Mouse (Mus musculus): ENCODE measurements at regions not wholly inside any gene's neighbourhood (a gene's known extent, or its start where the extent isn't known, plus 50 kb on each side); places are given as distances from the start of the nearest gene placed in this dataset.

DNA sequence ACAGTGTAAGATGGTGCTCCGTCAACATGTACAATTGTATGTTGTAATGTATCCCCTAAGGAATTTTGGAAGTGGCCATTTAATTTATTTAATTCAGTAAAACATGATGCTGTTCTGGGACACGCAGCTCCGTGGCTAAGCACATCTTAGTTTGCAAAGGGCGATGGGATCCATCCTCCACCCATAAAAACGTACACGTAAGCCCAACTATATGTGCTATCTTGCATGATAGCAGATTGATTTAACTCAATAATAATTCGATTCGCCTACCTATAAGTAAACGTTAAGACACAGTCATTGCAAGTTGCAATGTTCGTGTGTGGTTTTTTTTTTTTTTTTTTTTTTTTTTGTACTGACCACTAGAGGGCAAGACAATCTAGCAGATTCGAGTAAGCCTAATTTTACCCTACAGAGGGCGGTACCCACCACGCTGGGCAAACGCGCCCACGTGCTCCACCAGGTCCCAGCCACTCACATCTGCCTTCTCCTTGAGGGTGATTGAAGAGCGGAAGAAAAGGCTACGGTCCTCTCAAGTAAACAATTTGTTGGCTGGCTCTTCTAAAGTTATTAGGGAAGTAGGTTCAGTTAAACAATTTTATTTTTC lies 240.8 kb upstream of the Lrig3 start:
- Histone ChIP-seq H3K9me3 (ENCODE audit: low read length) (no peaks in the 10 kb centered on the region), H3K27me3 (ENCODE audit: insufficient read depth, low read length) (no peaks in the 10 kb centered on the region), H3K36me3 (ENCODE audit: insufficient read depth) (no peaks in the 10 kb centered on the region), H3K9ac (no peak overlapping the region), H3K4me1 (ENCODE audit: insufficient read depth) (no peaks in the 10 kb centered on the region), H3K4me2 (ENCODE audit: low read depth) (no peak overlapping the region), H3K27ac (ENCODE audit: low read depth, low read length) (no peak overlapping the region), H3K4me3 (ENCODE audit: low read depth, low read length) (no peak overlapping the region)
- ATAC-seq (peak; percentile 61; the same call in 1 of the 2 replicates), DNase-seq (peak; percentile 66)
- peak; percentile 78 for TF ChIP-seq CTCF (IDR thresholded peaks at IDR 0.05; ENCODE audit: low read depth)
- WGBS = 37% methylated on average over 18 of the region's 18 CpGs

DNA sequence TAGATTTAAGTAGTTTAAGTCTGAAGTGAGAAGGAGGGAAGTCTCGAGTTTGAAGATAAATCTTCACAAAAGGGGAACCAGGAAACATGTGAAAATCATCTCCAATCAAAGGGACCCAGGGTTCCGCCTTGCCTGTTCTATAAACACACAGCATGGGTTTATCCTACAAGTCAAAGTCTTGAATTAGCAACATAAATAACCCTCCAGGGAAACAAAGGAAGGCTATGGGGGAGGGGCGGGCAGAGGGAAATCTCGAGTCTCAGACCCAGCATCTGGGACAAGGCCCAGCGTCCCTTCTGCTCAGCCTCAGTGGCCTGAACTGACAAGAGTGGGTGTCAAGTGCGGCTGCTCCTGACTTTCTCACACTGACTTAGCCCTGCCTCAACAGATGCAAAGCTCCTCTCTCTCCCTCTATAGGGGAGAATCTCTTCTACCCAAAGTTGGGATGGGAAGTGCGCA lies 240.3 kb upstream of the Lrig3 start:
- TF ChIP-seq CTCF (IDR thresholded peaks at IDR 0.05; ENCODE audit: low read depth) = no peak
- H3K4me3 ChIP-seq (ENCODE audit: low read depth, low read length) = no peak overlapping the region
- no peaks in the 10 kb centered on the region for H3K4me1 ChIP-seq (ENCODE audit: insufficient read depth)
- 31% methylated on average over 7 of the region's 7 CpGs for WGBS
- DNase-seq = no peak
- H3K27ac ChIP-seq (ENCODE audit: low read depth, low read length) = no peak overlapping the region
- H3K4me2 ChIP-seq (ENCODE audit: low read depth) = no peak overlapping the region
- ATAC-seq = no peak
- H3K36me3 ChIP-seq (ENCODE audit: insufficient read depth) = no peaks in the 10 kb centered on the region
- no peak overlapping the region for H3K9ac ChIP-seq
- no peaks in the 10 kb centered on the region for H3K27me3 ChIP-seq (ENCODE audit: insufficient read depth, low read length)
- no peaks in the 10 kb centered on the region for H3K9me3 ChIP-seq (ENCODE audit: low read length)

DNA sequence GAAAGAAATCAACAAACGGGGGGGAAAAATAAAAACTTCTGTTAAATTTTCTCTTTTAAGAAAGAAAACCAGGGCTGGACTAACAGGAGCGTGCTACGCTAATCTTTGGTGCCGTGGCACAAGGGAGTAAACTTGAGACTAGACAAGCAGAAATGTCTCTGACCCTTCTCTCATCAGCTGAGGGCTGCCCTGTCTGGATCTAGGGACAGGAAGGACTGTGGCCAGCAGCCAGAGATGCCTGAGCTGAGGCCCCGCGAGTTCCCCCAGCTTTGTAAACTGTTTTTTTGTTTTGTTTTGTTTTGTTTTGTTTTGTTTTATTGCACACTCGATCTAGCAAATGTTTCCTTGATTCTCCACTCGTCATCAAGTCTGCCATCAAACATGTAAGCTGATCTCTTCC lies 239.4 kb upstream of the Lrig3 start:
- H3K4me1 ChIP-seq (ENCODE audit: insufficient read depth) = no peaks in the 10 kb centered on the region
- no peak overlapping the region for H3K9ac ChIP-seq
- no peaks in the 10 kb centered on the region for H3K36me3 ChIP-seq (ENCODE audit: insufficient read depth)
- no peak for TF ChIP-seq CTCF (IDR thresholded peaks at IDR 0.05; ENCODE audit: low read depth)
- H3K4me2 ChIP-seq (ENCODE audit: low read depth) = no peak overlapping the region
- no peak overlapping the region for H3K27ac ChIP-seq (ENCODE audit: low read depth, low read length)
- no peak for ATAC-seq
- H3K4me3 ChIP-seq (ENCODE audit: low read depth, low read length) = no peak overlapping the region
- no peaks in the 10 kb centered on the region for H3K27me3 ChIP-seq (ENCODE audit: insufficient read depth, low read length)
- DNase-seq = no peak
- no peaks in the 10 kb centered on the region for H3K9me3 ChIP-seq (ENCODE audit: low read length)
- 69% methylated on average over 8 of the region's 8 CpGs for WGBS

DNA sequence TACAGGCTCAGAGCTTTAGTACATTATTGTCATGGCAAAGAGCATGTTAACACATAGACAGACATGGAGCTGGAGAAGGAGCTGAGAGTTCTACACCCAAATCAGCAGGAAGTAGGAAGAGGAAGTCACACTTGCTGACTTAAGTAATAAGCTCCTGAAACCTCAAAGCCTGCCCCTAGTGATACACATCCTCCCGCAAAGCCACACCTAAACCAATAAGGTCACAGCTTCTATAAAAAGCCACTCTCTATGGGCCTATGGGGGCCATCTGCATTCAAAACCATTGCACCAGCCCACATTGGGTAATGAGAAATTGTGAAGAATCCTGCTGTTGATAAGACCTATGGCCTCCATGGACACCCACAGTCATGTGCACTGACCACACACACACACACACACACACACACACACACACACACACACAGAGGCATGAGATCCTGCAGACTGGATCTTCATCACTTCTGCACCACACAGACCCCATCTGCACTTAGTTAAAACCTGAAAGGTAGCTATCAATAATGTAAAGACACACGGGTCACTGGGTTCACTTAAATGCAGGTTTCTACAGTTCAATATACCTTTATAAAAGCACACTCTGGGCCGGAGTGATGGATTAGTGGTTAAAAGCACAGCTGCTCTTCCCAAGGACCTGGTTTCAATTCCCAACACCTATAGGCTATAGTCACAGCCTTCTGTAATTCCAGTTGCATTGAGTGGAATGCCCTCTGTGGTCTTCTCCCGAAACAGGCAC lies 230.0 kb upstream of the Lrig3 start:
- TF ChIP-seq CTCF (IDR thresholded peaks at IDR 0.05; ENCODE audit: low read depth) = no peak
- H3K4me2 ChIP-seq (ENCODE audit: low read depth) = no peak overlapping the region
- no peaks in the 10 kb centered on the region for H3K36me3 ChIP-seq (ENCODE audit: insufficient read depth)
- H3K4me1 ChIP-seq (ENCODE audit: insufficient read depth) = no peaks in the 10 kb centered on the region
- H3K9me3 ChIP-seq (ENCODE audit: low read length) = no peaks in the 10 kb centered on the region
- 91% methylated on average over 4 of the region's 4 CpGs for WGBS
- no peak for ATAC-seq
- no peak overlapping the region for H3K27ac ChIP-seq (ENCODE audit: low read depth, low read length)
- no peak overlapping the region for H3K9ac ChIP-seq
- no peak for DNase-seq
- no peak overlapping the region for H3K4me3 ChIP-seq (ENCODE audit: low read depth, low read length)
- H3K27me3 ChIP-seq (ENCODE audit: insufficient read depth, low read length) = no peaks in the 10 kb centered on the region

DNA sequence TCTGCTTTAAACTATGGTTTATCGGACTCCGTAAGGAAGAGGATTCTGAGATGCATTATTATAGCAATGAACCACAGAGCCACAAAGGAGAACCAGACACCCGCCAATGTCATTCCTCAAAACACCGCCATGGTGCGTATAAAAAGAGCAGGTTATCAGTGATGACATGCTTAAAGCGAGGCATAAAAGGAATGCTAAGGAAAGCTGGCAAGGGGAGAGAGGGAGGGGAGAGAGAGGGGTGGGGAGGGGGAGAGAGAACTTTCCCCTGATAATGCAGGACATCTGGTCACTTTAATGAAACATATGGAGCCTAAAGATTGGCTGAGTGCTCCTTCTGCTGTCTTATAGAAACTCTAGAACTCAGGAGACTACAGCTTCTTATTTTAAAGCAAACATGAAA lies 222.8 kb upstream of the Lrig3 start:
- WGBS = 63% methylated on average over 6 of the region's 6 CpGs
- Histone ChIP-seq H3K36me3 (ENCODE audit: insufficient read depth) (no peaks in the 10 kb centered on the region), H3K27ac (ENCODE audit: low read depth, low read length) (no peak overlapping the region), H3K4me1 (ENCODE audit: insufficient read depth) (no peaks in the 10 kb centered on the region), H3K4me2 (ENCODE audit: low read depth) (no peak overlapping the region), H3K9me3 (ENCODE audit: low read length) (no peaks in the 10 kb centered on the region), H3K4me3 (ENCODE audit: low read depth, low read length) (no peak overlapping the region), H3K9ac (no peak overlapping the region), H3K27me3 (ENCODE audit: insufficient read depth, low read length) (no peaks in the 10 kb centered on the region)
- ATAC-seq (no peak), DNase-seq (no peak)
- TF ChIP-seq CTCF (IDR thresholded peaks at IDR 0.05; ENCODE audit: low read depth) = no peak

DNA sequence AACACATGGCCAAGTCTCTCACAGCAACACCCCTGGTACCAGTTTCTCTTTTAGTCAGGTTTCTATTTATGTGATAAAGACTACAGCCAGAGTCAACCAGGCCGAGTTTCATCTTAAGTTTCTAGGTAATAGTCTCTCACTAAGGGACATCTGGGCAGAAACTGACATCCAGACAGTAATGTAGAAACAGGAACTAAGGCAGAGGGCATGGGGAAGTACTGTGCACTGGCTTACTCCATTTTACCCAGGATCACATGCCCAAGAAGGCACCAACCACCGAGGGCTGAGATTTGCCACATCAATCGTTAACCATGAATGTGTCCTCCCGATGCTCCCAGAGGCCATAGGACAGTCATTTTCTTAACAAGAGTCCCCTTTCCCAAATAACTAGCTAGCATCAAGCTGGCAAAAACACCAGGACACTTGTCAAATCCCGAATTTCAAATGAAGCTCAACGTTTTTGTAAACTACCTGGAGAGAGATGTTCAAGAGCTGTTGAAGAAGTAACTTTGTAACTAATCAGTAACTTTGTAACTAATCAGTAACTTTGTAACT lies 216.9 kb upstream of the Lrig3 start:
- Histone ChIP-seq H3K4me2 (ENCODE audit: low read depth) (no peak overlapping the region), H3K9me3 (ENCODE audit: low read length) (no peaks in the 10 kb centered on the region), H3K4me3 (ENCODE audit: low read depth, low read length) (no peak overlapping the region), H3K36me3 (ENCODE audit: insufficient read depth) (no peaks in the 10 kb centered on the region), H3K27me3 (ENCODE audit: insufficient read depth, low read length) (no peaks in the 10 kb centered on the region), H3K9ac (no peak overlapping the region), H3K4me1 (ENCODE audit: insufficient read depth) (no peaks in the 10 kb centered on the region), H3K27ac (ENCODE audit: low read depth, low read length) (no peak overlapping the region)
- DNase-seq (no peak), ATAC-seq (no peak)
- no peak for TF ChIP-seq CTCF (IDR thresholded peaks at IDR 0.05; ENCODE audit: low read depth)
- 75% methylated on average over 6 of the region's 6 CpGs for WGBS

DNA sequence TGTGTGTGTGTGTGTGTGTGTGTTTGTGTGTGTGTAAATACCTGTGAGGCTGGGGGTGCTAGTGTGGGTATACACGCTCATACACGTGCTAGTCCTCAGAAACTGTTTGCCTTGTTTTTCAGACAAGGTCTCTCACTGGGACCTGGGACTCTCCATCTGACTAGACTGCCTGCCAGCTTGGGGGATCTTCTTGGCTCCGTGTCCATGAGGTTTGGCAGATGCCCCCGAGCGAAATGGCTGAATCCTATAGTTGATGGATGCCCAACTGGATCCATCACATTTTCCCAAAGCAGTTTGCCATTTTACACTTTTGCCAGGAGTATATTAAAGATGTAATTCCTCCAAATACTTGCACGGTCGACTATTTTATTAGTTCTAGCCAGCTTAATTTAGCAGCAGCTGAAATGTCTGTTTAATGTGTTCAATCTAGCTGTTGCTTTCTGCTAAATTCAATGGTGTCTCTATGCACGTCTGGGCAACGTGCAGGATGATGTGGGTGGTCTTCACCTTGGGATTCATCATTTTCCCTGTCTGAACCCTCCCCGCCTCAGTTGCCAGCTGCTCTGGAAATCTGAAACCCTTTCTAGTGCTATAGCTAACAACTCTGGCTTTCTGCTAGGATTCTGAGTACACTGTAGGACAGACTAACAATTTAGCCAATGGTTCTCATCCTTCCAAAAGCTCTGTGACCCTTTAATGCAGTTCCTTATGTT lies 213.3 kb upstream of the Lrig3 start:
- no peak overlapping the region for H3K4me2 ChIP-seq (ENCODE audit: low read depth)
- H3K9ac ChIP-seq = no peak overlapping the region
- H3K27ac ChIP-seq (ENCODE audit: low read depth, low read length) = no peak overlapping the region
- H3K9me3 ChIP-seq (ENCODE audit: low read length) = no peaks in the 10 kb centered on the region
- 60% methylated on average over 10 of the region's 10 CpGs for WGBS
- H3K4me1 ChIP-seq (ENCODE audit: insufficient read depth) = no peaks in the 10 kb centered on the region
- no peaks in the 10 kb centered on the region for H3K27me3 ChIP-seq (ENCODE audit: insufficient read depth, low read length)
- DNase-seq (no peak), ATAC-seq (no peak)
- no peak for TF ChIP-seq CTCF (IDR thresholded peaks at IDR 0.05; ENCODE audit: low read depth)
- H3K36me3 ChIP-seq (ENCODE audit: insufficient read depth) = no peaks in the 10 kb centered on the region
- no peak overlapping the region for H3K4me3 ChIP-seq (ENCODE audit: low read depth, low read length)

All from forebrain, postnatal 0 days (tissue).